Comparison of ENCODE assay signal across 26 mouse cellular contexts in genomic region chr15:83154309-83154708, GRCm38 (mm10).
"Had no signal": no experiment of that assay in that cellular context is flagged by ENCODE, and none has a peak within 500 bp of the region (broad histone marks: within the 10 kb centered on the region; RNA-seq: fewer than 3 reads in every experiment).

No protein-coding gene starts in this region.

- H3K4me1 ChIP-seq: limb, embryonic 12.5 days had no signal

- H3K4me3 ChIP-seq: gastrocnemius, adult 2 months; heart, adult 2 months; hindbrain, embryonic 10.5 days; hindbrain, embryonic 12.5 days; intestine, embryonic 15.5 days; layer of hippocampus, adult 2 months; left cerebral cortex, adult 2 months; limb, embryonic 10.5 days; limb, embryonic 12.5 days; liver, embryonic 13.5 days had no signal

- H3K4me2 ChIP-seq: heart, embryonic 11.5 days; hindbrain, embryonic 12.5 days; hindbrain, embryonic 14.5 days; intestine, embryonic 15.5 days; limb, embryonic 12.5 days; liver, embryonic 11.5 days; liver, embryonic 13.5 days had no signal

- H3K9me3 ChIP-seq: hindbrain, embryonic 10.5 days; intestine, embryonic 15.5 days; limb, embryonic 10.5 days; limb, embryonic 12.5 days; liver, embryonic 13.5 days had no signal

- H3K9ac ChIP-seq: hindbrain, embryonic 12.5 days; hindbrain, embryonic 14.5 days; intestine, embryonic 15.5 days; limb, embryonic 12.5 days; liver, embryonic 13.5 days had no signal

- ATAC-seq: hindbrain, embryonic 16.5 days; inflammation-experienced regulatory T-cells, adult 6 months; intestine, embryonic 15.5 days; intestine, postnatal 0 days had no signal

- H3K27ac ChIP-seq: gastrocnemius, adult 2 months; heart, adult 2 months; hindbrain, embryonic 10.5 days; hindbrain, embryonic 12.5 days; hindbrain, embryonic 14.5 days; intestine, embryonic 15.5 days; layer of hippocampus, adult 2 months; left cerebral cortex, adult 2 months; limb, embryonic 10.5 days; limb, embryonic 12.5 days; liver, embryonic 13.5 days had no signal

- H3K27me3 ChIP-seq: hindbrain, embryonic 12.5 days; intestine, embryonic 15.5 days; limb, embryonic 12.5 days; liver, embryonic 13.5 days had no signal

- DNase-seq: gastrocnemius, adult 2 months; gastrocnemius, postnatal 10 days; gastrocnemius, postnatal 25 days; heart, adult 2 months; heart, postnatal 14 days; heart, postnatal 36 days; kidney, adult 18-20 months; kidney, adult 8-10 months; kidney, postnatal 10 days; kidney, postnatal 25 days; kidney, postnatal 4 days; liver; liver, embryonic 13.5 days had no signal
